Mouse (Mus musculus) right cerebral cortex, postnatal 10 days (tissue): ENCODE measurements around the gene Pafah1b2.

Experiments used
- DNase-seq, 2 experiments: peaks; one replicate each; pipeline ENCODE4 v3.0.0; 2021; ENCODE audit warnings: low spot score in 2 of 2

The Pafah1b2 gene

GRCm38 (mm10) chr9:46012091-46013008 lies at the start of gene Pafah1b2, which contains the start of gene Sik3:
Pafah1b2 (minus strand) TSS chr9:46012690.
Sik3 (plus strand) TSS chr9:46012820.
- DNase-seq, result peak; percentile 98

GRCm38 (mm10) chr9:46061696-46062425 lies 49.4 kb upstream of the Pafah1b2 start:
- peak; percentile 58 to 65 for DNase-seq

GRCm38 (mm10) chr9:46060249-46060648 lies 47.8 kb upstream of the Pafah1b2 start:
- DNase-seq, result no peak

- DNase-seq, result no peak
These were observed 45.6 kb upstream of the Pafah1b2 start for GRCm38 (mm10) chr9:46058065-46058464.

GRCm38 (mm10) chr9:46053014-46053666 lies 40.6 kb upstream of the Pafah1b2 start:
- DNase-seq, result no peak

- no peak for DNase-seq
These were observed 37.7 kb upstream of the Pafah1b2 start for GRCm38 (mm10) chr9:46050203-46050602.

- DNase-seq, result no peak
These were observed 37.0 kb upstream of the Pafah1b2 start for GRCm38 (mm10) chr9:46049525-46049924.

GRCm38 (mm10) chr9:46046724-46047517 lies 34.4 kb upstream of the Pafah1b2 start:
- no peak for DNase-seq

GRCm38 (mm10) chr9:46043626-46044025 lies 31.1 kb upstream of the Pafah1b2 start:
- DNase-seq, result no peak

GRCm38 (mm10) chr9:46042387-46042786 lies 29.9 kb upstream of the Pafah1b2 start:
- DNase-seq, result no peak

- DNase-seq, result no peak
These were observed 28.7 kb upstream of the Pafah1b2 start for GRCm38 (mm10) chr9:46041186-46041585.

GRCm38 (mm10) chr9:46038786-46039185 lies 26.3 kb upstream of the Pafah1b2 start:
- DNase-seq, result no peak

- no peak for DNase-seq
These were observed 24.4 kb upstream of the Pafah1b2 start for GRCm38 (mm10) chr9:46036881-46037280.

GRCm38 (mm10) chr9:46035290-46035871 lies 22.9 kb upstream of the Pafah1b2 start:
- DNase-seq, result no peak

GRCm38 (mm10) chr9:46033862-46034261 lies 21.4 kb upstream of the Pafah1b2 start:
- DNase-seq, result no peak

- DNase-seq, result no peak
These were observed 20.6 kb upstream of the Pafah1b2 start for GRCm38 (mm10) chr9:46033058-46033457.

- DNase-seq, result peak; percentile 69 to 75
These were observed 19.7 kb upstream of the Pafah1b2 start for GRCm38 (mm10) chr9:46032190-46032589.

- DNase-seq, result no peak
These were observed 18.5 kb upstream of the Pafah1b2 start for GRCm38 (mm10) chr9:46030968-46031367.

- DNase-seq, result no peak
These were observed 17.7 kb upstream of the Pafah1b2 start for GRCm38 (mm10) chr9:46030184-46030583.

GRCm38 (mm10) chr9:46029534-46029933 lies 17.0 kb upstream of the Pafah1b2 start:
- no peak for DNase-seq

- DNase-seq, result peak in 1 of 2 experiments; percentile 49
These were observed 15.5 kb upstream of the Pafah1b2 start for GRCm38 (mm10) chr9:46027994-46028393.
